Mouse (Mus musculus) right cerebral cortex, postnatal 10 days (tissue): ENCODE measurements around the gene Ift122.
"Not testable (repeated sequence)": the region's sequence is repeated elsewhere in the genome, so short reads cannot be mapped to it uniquely, and the experiment has no call there.

Experiments used
- DNase-seq, 2 experiments: peaks; one replicate each; pipeline ENCODE4 v3.0.0; 2021; ENCODE audit warnings: low spot score in 2 of 2

The Ift122 gene

DNA sequence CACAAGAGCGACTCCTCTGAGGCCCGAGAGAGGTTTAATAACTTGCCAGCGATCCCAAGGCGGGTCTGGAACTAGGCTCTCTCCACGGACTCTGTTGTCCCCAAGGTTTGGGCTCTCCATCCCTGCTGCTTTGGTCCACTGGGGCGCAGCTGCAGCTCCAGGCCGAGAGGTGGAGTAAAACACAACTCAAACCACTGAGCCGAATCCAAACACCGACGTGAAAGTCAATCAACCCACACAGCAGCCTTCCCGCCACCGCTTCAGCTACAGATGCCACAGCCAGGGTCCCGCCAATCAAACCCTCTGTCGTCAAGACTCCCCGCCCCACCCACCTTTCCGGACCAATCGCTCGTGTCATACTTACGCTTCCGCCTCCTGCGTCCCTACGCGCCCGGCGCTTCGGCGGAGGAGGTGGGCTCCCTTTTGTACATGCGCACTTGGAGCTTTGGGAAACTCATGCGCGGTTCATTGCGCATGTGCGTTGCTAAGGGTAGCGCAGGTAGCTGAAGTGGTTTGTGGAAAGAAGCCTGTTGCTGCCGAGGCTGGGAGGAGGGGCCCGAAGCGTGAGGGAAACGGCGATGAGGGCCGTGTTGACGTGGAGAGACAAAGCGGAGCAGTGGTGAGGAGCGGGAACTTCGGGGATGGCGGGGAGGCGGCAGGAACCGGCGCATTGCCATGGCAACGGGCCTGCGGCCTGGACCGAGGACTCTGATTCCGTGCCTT, at the start of gene Ift122, which contains the start of gene Mbd4:
Gene Ift122, plus strand, starts transcription at position 380 of the 723 bp plus-strand sequence.
Gene Mbd4, minus strand, starts transcription at position 281 of the 723 bp plus-strand sequence.
- DNase-seq: peak; percentile 99

DNA sequence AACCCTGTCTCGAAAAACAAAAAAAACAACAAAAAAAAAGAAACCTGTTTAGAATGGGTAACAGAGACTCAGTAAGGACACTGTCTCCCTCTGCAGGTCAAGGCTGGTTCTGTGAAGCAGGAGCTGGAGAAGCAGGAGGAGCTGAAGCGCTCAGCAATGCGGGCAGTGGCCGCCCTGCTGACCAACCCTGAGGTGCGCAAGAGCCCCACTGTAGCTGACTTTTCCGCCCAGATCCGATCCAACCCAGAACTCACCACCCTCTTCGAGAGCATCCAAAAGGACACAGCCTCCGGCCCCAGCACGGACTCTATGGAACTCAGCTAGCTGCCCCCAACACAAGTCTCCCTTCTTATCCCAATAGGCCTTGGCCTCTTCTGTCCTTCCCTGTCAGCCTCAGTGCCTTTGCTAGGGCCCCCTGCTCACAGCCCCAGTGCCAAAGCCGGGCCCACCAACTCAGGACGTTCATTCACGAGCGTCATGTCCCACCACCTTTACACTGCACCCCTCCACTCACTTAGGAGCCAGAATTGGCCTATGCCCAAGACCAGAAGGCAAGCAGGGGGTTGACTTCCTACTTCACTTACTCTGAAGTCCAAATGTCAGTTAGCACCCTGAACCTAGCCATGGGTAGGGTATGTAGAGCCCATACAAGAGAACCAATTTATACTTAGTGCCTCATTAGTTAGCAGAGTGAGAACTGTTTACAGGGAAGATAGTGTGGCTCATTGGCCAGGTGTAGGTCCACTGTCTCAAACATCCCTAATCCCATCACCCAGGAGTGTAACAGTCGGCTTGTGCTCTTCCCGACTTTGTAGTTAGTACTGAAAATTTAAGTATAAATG, 49.5 kb upstream of the Ift122 start:
- peak; percentile 82 to 84 for DNase-seq

DNA sequence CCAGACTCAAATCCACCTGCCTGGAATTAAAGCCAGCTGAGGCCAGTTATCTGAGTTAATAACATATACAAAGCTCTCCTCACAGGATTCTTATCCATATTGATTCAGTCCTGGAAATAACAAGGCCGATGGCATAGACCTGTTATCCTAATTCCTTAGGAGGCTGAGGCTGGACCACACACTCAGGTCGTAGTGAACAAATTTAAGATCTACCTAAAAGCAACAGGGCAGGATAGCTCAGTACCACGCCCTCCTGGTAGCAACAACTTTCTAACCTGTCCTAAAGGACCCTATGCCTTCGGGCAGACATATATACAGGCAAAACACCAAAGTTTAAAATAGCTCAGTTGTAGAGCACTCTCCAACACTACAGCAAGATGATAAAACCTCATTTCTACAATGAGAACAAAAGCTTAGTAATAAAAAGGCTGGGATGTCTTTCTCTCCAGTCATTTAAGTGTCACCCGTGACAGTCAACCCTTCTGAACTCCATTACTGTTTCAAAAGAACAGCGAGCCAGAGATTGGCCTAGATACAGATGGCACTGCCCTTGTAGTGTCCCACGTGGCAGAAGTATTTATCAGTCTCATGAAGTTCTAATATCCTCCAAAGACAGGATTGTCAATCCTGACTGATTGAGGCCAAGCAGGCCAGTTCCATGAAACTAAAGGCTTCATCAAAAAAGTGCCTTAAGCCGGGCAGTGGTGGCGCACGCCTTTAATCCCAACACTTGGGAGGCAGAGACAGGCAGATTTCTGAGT, 48.7 kb upstream of the Ift122 start:
- no peak for DNase-seq

DNA sequence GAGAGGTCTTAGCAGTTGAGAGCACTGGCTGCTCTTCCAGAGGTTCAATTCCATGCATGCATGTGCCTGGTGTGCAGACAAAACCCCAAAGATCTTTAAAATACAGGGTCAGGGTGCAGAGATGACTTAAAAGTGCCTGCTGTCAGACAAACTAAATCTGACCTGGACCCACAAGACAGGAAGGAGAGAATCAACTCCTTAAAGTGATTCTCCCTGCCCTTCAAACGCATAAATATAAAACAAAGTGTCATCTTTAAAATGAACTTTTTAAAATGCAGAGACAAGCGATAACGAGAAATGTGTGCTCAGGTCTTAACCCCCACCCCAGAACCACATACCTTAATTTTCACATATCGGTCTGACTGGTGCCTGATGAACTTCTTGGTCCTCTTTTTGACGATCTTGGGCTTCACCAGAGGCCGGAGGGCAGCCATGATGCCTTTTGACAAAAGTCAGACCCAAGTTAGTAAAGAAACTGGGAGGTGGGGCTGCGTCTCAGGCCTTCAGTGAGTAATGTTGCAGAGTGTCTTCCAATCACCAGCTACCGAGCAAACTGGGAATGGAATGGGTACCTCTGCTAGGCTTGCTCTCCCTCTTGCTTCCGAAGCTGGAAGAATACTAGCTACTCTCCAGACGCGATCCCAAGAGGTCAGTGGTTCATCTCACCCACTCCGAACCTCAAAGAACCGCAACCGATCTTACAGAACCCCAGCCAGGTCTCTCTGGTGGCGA, 45.6 kb upstream of the Ift122 start:
- no peak for DNase-seq

- DNase-seq: no peak
Measured at GRCm38 (mm10) chr6:115808196-115808487, 45.1 kb upstream of the Ift122 start.

DNA sequence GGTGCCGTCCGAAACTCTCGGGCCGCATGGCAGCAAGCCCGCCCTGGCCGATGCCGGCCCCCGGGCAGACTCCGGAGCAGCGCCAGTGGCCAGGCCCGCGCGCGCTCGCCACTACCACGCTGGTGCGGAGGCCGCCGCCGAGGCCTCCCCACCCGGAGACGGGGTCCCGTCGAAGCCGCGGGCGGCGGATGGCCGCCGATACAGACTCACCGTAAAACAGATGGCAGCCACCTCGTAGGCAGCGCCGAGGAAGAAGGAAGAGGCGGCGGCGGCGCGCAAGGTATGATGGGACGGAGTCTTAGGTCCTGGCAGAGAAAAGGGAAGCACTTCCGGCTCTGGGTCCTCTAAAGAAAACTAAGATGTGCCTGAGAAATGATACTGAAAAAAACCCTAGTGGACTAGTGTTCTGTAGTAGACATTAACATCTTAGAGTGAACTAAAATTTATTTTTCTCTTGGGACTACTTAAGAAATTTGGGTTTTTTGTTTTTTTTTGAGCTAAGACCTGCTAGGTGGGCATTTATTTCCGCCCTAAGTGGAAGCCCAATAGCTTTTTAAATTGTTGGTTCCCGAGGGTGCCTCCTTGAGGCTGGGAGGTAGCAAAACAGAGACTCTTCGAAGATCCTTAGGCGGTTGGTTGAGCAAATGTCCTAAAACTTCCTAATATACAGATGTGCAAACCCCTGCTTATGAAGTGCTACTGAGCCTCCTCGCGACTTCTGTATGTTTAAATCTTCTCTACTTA, 44.6 kb upstream of the Ift122 start, which contains the start of gene Rpl32:
Gene Rpl32, minus strand, starts transcription at position 260 of the 744 bp plus-strand sequence.
- DNase-seq: peak; percentile 91 to 92

DNA sequence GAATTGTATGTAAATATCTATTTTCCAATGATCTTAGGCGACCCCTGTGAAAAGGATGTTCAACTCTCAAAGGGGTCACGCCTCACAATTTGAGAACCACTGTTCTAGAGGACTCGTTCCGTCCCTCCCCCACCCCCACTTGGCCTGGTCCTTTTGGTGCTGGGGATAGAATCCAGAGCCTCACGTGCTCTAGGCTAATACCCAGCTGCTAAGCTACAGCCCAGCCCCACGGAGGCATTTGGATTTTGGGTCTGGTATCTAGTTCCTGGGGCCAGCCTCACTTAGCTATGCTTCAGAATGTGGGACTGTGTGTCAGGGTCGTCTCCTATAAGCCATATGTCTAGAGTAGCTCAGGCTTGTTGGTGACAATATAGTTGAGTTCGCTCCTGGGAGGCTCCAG, 41.7 kb upstream of the Ift122 start:
- no peak for DNase-seq

DNA sequence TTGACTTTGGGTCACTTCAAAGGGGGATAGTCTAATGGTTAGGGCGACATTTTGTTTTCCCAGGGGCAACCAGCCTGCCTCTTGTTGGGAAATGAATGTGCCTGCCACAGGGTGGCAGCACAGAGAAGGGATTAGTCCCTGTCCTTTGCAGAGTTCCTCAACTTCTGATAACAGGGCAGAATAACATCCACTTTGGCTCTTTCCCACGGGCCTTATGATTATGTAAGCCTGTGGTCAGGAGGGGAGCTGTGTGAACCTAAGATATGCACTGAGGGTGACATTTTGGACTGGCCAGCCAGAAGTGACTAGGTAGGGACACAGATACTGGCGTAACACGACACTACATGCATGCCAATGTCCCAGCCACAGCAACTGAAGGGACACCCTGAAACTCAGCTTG, 39.2 kb upstream of the Ift122 start:
- peak in 1 of 2 experiments; percentile 76 for DNase-seq

GRCm38 (mm10) chr6:115815041-115815440, 38.2 kb upstream of the Ift122 start:
- no peak for DNase-seq

- no peak for DNase-seq
Measured at GRCm38 (mm10) chr6:115818129-115818528, 35.1 kb upstream of the Ift122 start.

DNA sequence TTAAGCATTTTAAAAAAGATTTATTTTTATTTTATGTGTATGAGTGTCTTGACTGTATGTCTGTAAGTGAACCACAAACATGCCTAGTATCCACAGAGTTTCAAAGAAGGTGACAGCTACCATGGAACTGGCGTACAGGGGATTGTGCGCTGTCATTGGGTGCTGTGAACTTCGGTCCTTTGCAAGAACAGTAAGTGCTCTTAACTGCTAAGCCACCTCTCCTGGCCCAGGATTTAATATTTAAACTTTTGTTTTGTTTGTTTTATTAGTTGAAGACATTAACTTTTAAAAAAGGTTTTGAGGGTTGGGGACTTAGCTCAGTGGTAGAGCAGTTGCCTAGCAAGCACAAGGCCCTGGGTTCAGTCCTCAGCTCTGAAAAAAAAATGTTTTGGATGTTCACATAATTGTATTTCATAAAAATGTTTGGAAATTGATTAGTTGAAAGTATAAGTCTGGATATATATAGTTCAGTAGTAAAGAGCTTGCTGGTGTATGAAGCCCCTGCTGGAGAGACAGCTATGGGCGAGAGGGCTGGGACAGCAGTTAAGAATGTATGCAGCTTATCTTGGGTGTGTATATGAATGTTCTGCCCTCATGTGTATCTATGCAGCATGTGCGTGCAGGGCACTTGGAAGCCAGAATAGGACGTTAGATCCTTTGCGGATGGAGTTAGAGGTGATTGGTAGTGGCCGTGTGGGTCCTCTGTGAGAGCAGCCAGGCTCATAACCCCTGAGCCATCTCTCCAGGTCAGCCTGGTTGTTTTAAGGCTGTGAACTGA, 31.9 kb upstream of the Ift122 start:
- no peak for DNase-seq

DNA sequence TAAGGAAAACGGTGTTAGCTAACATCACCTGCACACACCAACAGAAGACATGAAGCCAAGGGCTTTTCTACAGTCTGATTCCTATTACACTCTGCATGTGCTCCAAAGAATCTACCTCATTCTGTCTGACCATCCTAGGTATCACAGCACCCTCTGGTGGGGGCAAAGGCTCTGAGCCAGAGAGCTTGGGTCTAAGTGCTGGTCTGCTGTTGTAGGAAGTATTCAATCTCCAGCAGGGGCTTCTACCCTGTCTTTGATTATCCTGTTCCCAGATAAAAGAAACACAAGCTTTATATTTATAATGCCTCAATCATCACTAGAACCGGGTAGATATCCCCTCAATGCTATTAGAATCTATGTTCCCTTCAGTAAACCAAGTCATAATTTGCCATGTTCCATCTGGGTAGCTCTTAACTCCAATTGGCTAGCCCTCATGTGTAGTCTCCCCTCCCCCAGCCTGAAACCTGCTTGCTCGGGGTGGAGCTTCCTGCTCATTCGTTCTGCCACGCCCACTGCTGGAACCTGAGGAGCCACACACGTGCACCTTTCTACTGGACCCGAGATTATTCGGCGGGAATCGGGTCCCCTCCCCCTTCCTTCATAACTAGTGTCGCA, 29.3 kb upstream of the Ift122 start:
- not testable (repeated sequence) for DNase-seq

- DNase-seq: no peak
Measured at GRCm38 (mm10) chr6:115830779-115831601, 22.3 kb upstream of the Ift122 start.

GRCm38 (mm10) chr6:115832152-115832850, 21.0 kb upstream of the Ift122 start:
- DNase-seq: no peak

- DNase-seq: no peak
Measured at GRCm38 (mm10) chr6:115833861-115834260, 19.4 kb upstream of the Ift122 start.

- DNase-seq: peak; percentile 86 to 91
Measured at GRCm38 (mm10) chr6:115838161-115838597, 15.1 kb upstream of the Ift122 start, which contains the start of gene Efcab12. Gene Efcab12, minus strand, starts transcription at chr6:115838412.

- no peak for DNase-seq
Measured at GRCm38 (mm10) chr6:115838745-115839144, 14.5 kb upstream of the Ift122 start.

- no peak for DNase-seq
Measured at GRCm38 (mm10) chr6:115845006-115845405, 8.3 kb upstream of the Ift122 start.
